Mouse (Mus musculus) kidney, adult 11 months (tissue): ENCODE results near the gene Xpnpep2.

Experiments
- DNase-seq: peaks from one replicate; pipeline ENCODE4 v3.0.0; 2022

Gene Xpnpep2

GRCm38 (mm10) chrX:48108394-48109315 lies at the start of gene Xpnpep2:
TSS of gene Xpnpep2 (plus strand) at chrX:48108725.
- DNase-seq = peak; percentile 35

GRCm38 (mm10) chrX:48062481-48062880 lies 46.0 kb upstream of the Xpnpep2 start:
- DNase-seq = no peak

GRCm38 (mm10) chrX:48064166-48064853 lies 44.2 kb upstream of the Xpnpep2 start:
- DNase-seq = peak; percentile 27

GRCm38 (mm10) chrX:48066891-48067290 lies 41.6 kb upstream of the Xpnpep2 start:
- no peak for DNase-seq

- DNase-seq = no peak
Measured at GRCm38 (mm10) chrX:48071961-48072360, 36.6 kb upstream of the Xpnpep2 start.

- no peak for DNase-seq
Measured at GRCm38 (mm10) chrX:48072401-48072800, 36.1 kb upstream of the Xpnpep2 start.

- DNase-seq = no peak
Measured at GRCm38 (mm10) chrX:48074691-48075090, 33.8 kb upstream of the Xpnpep2 start.

GRCm38 (mm10) chrX:48076806-48077425 lies 31.6 kb upstream of the Xpnpep2 start:
- no peak for DNase-seq

- no peak for DNase-seq
Measured at GRCm38 (mm10) chrX:48082364-48082763, 26.2 kb upstream of the Xpnpep2 start.

GRCm38 (mm10) chrX:48092129-48092528 lies 16.4 kb upstream of the Xpnpep2 start:
- DNase-seq = no peak

- DNase-seq = no peak
Measured at GRCm38 (mm10) chrX:48093555-48093954, 15.0 kb upstream of the Xpnpep2 start.

GRCm38 (mm10) chrX:48094658-48095057 lies 13.9 kb upstream of the Xpnpep2 start:
- no peak for DNase-seq

- DNase-seq = no peak
Measured at GRCm38 (mm10) chrX:48096580-48096979, 11.9 kb upstream of the Xpnpep2 start.

GRCm38 (mm10) chrX:48098470-48099129 lies 9.9 kb upstream of the Xpnpep2 start:
- DNase-seq = no peak

GRCm38 (mm10) chrX:48099871-48100270 lies 8.7 kb upstream of the Xpnpep2 start:
- DNase-seq = no peak

GRCm38 (mm10) chrX:48103256-48103655 lies 5.3 kb upstream of the Xpnpep2 start:
- no peak for DNase-seq

- DNase-seq = no peak
Measured at GRCm38 (mm10) chrX:48104736-48105441, 3.6 kb upstream of the Xpnpep2 start.

- DNase-seq = peak; percentile 43
Measured at GRCm38 (mm10) chrX:48106226-48106625, 2.3 kb upstream of the Xpnpep2 start.

- no peak for DNase-seq
Measured at GRCm38 (mm10) chrX:48109316-48109655, 761 bp downstream of the Xpnpep2 start.

- no peak for DNase-seq
Measured at GRCm38 (mm10) chrX:48119294-48119693, 10.8 kb downstream of the Xpnpep2 start.

- peak; percentile 20 for DNase-seq
Measured at GRCm38 (mm10) chrX:48124132-48125071, 15.9 kb downstream of the Xpnpep2 start.
